Mouse (Mus musculus) CH12.LX (cell line): ENCODE results near the gene Rad54l2.

Experiments
- SMC3 ChIP-seq: IDR thresholded peaks from 2 replicates; pipeline ENCODE4 v1.6.1; 2011; ENCODE audit warnings: low read depth, low read length, improper control_type of control experiment
- UBTF ChIP-seq: IDR thresholded peaks from 2 replicates; pipeline ENCODE4 v1.6.1; 2012; ENCODE audit warnings: low read depth, mild to moderate bottlenecking, inconsistent platforms, low read length, improper control_type of control experiment, moderate library complexity
- USF1 ChIP-seq: IDR thresholded peaks from 2 replicates; pipeline ENCODE4 v1.6.1; 2014; ENCODE audit warnings: low read depth, mild to moderate bottlenecking, inconsistent platforms, low read length, improper control_type of control experiment

DNA sequence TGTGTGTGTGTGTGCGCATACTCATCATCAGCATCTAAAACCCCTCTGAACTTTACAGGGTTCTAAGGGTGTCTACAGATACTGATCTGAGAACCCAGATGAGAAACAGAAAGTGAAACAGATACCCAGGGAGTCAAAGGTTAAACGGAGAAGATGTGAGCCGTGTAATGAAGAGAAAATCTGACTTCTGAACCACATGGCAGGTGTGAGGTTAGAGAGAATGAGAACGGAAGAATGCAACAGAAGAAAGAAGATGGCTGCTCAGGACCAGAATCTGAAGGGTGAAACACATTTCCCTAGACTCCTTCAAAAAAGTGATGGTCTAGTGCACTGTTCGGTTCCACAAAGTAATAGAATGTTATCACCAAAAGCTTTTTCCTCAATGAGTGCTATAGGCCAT lies 36.9 kb downstream of the Rad54l2 start:
- TF ChIP-seq UBTF (no peak), SMC3 (no peak), USF1 (no peak)
